ENCODE assay signal across 11 mouse cellular contexts in the genomic region with DNA sequence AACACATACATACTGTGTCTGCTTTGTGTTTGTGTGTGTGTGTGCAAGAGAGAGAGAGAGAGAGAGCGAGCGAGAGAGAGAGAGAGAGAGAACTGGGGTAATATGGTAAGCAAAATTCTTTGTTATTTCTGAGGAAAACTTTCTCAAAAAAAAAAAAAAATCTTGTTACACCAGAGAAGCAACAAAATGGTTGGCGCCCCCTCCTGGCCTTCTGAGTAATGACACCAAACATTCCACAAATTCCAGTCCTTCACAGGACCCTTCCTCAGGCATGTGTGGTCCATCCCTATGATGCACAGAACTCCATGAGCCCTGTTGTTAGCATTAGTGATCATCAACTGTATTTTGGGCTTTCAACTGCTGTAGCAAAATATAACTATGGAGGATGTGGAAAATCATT.
DNase-seq lines count a peak whose midpoint lies in the region; ATAC-seq and TF ChIP-seq lines count a peak whose summit lies in the region.
"Had no signal": no experiment of that assay in that cellular context is flagged by ENCODE, and none has a peak within 500 bp of the region (broad histone marks: within the 10 kb centered on the region; RNA-seq: fewer than 3 reads in every experiment).

No protein-coding gene starts in this region.

- TF ChIP-seq POLR2A in CH12.LX (IDR thresholded peaks at IDR 0.05; ENCODE audit: low read depth, low read length) = no peak

- H3K4me3 ChIP-seq in forebrain, embryonic 11.5 days (ENCODE audit: low read depth, low read length) = no peak overlapping the region
- no peak overlapping the region for H3K4me3 ChIP-seq in forebrain, embryonic 16.5 days (replicated peaks; ENCODE audit: low read length)
- H3K4me3 ChIP-seq in left cerebral cortex, adult 2 months = no peak overlapping the region
- no peak overlapping the region for H3K4me3 ChIP-seq in CH12.LX (replicated peaks in 1 of 3; ENCODE audit: low read depth in 2 of 3, low read length in 2 of 3, poor library complexity in 1 of 3)
- no peak overlapping the region for H3K4me3 ChIP-seq in midbrain, embryonic 15.5 days
- H3K4me3 ChIP-seq: limb, embryonic 10.5 days had no signal

- WGBS in forebrain, embryonic 11.5 days = 54% methylated on average over 3 of the region's 3 CpGs
- 61% methylated on average over 3 of the region's 3 CpGs for WGBS in forebrain, embryonic 16.5 days
- WGBS in midbrain, embryonic 15.5 days = 60% methylated on average over 3 of the region's 3 CpGs

- H3K27ac ChIP-seq in forebrain, embryonic 11.5 days (ENCODE audit: low read depth, low read length) = no peak overlapping the region
- no peak overlapping the region for H3K27ac ChIP-seq in forebrain, embryonic 16.5 days (ENCODE audit: low read length)
- no peak overlapping the region for H3K27ac ChIP-seq in left cerebral cortex, adult 2 months
- H3K27ac ChIP-seq in CH12.LX (ENCODE audit: insufficient read depth, low read depth) = no peak overlapping the region
- no peak overlapping the region for H3K27ac ChIP-seq in midbrain, embryonic 15.5 days
- H3K27ac ChIP-seq: limb, embryonic 10.5 days had no signal

- intact Hi-C loops in left cerebral cortex, adult 2 months (cut with DNase I) = loop anchor here (10.0 kb wide), 1 partner anchor 47 kb away; no protein-coding TSS in a partner anchor

- no peak overlapping the region for H3K4me2 ChIP-seq in forebrain, embryonic 11.5 days (ENCODE audit: low read depth, low read length, severe bottlenecking)
- no peak overlapping the region for H3K4me2 ChIP-seq in forebrain, embryonic 16.5 days (ENCODE audit: low read length)
- H3K4me2 ChIP-seq in CH12.LX (ENCODE audit: insufficient read depth, low read depth, poor library complexity, severe bottlenecking) = no peak overlapping the region
- H3K4me2 ChIP-seq in midbrain, embryonic 15.5 days = no peak overlapping the region
- H3K4me2 ChIP-seq: midbrain, embryonic 11.5 days had no signal

- in situ Hi-C loops in CH12.LX (cut with MboI; ENCODE audit: low pct_ligation_motif_present, low pct_unique_long_range_greater_than_20kb, low sequenced_read_pairs) = no loop called here

- no peaks in the 10 kb centered on the region for H3K79me2 ChIP-seq in CH12.LX (replicated peaks; ENCODE audit: control insufficient read depth, extremely low read depth, insufficient read depth, poor library complexity, severe bottlenecking)

- no peak; the same call in 1 of the 2 replicates for TF ChIP-seq RAD21 in CH12.LX (IDR thresholded peaks at IDR 0.05; ENCODE audit: low read depth, low read length)

- H3K9me3 ChIP-seq in forebrain, embryonic 11.5 days (ENCODE audit: control insufficient read depth, low read length) = no peaks in the 10 kb centered on the region
- no peaks in the 10 kb centered on the region for H3K9me3 ChIP-seq in forebrain, embryonic 16.5 days (ENCODE audit: control insufficient read depth, low read length)
- H3K9me3 ChIP-seq in CH12.LX (replicated peaks; ENCODE audit: low read length) = no peaks in the 10 kb centered on the region
- H3K9me3 ChIP-seq in midbrain, embryonic 15.5 days = no peaks in the 10 kb centered on the region
- H3K9me3 ChIP-seq: limb, embryonic 10.5 days had no signal

- ATAC-seq in forebrain, embryonic 11.5 days (replicated peaks; ENCODE audit: low FRiP score) = no peak
- ATAC-seq in forebrain, embryonic 16.5 days = no peak
- ATAC-seq in midbrain, embryonic 15.5 days (replicated peaks) = no peak
- no peak for ATAC-seq in inflammation-experienced regulatory T-cells, adult 6 months

- no peak for TF ChIP-seq EP300 in CH12.LX (IDR thresholded peaks at IDR 0.05; ENCODE audit: low read length)

- H3K4me1 ChIP-seq in forebrain, embryonic 11.5 days (replicated peaks; ENCODE audit: control insufficient read depth, insufficient read depth, low read length) = no peaks in the 10 kb centered on the region
- no peaks in the 10 kb centered on the region for H3K4me1 ChIP-seq in forebrain, embryonic 16.5 days (replicated peaks; ENCODE audit: control insufficient read depth, insufficient read depth, low read length)
- no peaks in the 10 kb centered on the region for H3K4me1 ChIP-seq in CH12.LX (ENCODE audit: control insufficient read depth in 1 of 2, insufficient read depth in 2 of 2)
- H3K4me1 ChIP-seq in midbrain, embryonic 15.5 days = no peaks in the 10 kb centered on the region

- H3K9ac ChIP-seq in forebrain, embryonic 11.5 days (ENCODE audit: low read length) = no peak overlapping the region
- H3K9ac ChIP-seq in forebrain, embryonic 16.5 days (replicated peaks; ENCODE audit: low read depth, low read length) = no peak overlapping the region
- no peak overlapping the region for H3K9ac ChIP-seq in CH12.LX (ENCODE audit: insufficient read depth, low read depth)
- no peak overlapping the region for H3K9ac ChIP-seq in midbrain, embryonic 15.5 days

- no peaks in the 10 kb centered on the region for H3K27me3 ChIP-seq in forebrain, embryonic 11.5 days (ENCODE audit: control insufficient read depth, insufficient read depth, low read length)
- H3K27me3 ChIP-seq in forebrain, embryonic 16.5 days (replicated peaks; ENCODE audit: control insufficient read depth, insufficient read depth, low read length) = no peaks in the 10 kb centered on the region; the same call in 1 of the 2 replicates
- no peaks in the 10 kb centered on the region for H3K27me3 ChIP-seq in CH12.LX (replicated peaks)
- H3K27me3 ChIP-seq in midbrain, embryonic 15.5 days (replicated peaks) = no peaks in the 10 kb centered on the region

- DNase-seq in forebrain, embryonic 11.5 days (ENCODE audit: low spot score) = peak; percentile 52
- peak in 1 of 2 experiments; percentile 7 for DNase-seq in left cerebral cortex, adult 2 months (ENCODE audit: extremely low spot score in 1 of 2, low spot score in 2 of 2)
- DNase-seq in left cerebral cortex, adult 11 months (ENCODE audit: low spot score) = no peak
- peak; percentile 17 for DNase-seq in CH12.LX (ENCODE audit: extremely low read depth)
- peak; percentile 10 for DNase-seq in brain, adult 2 months (ENCODE audit: low read depth, low spot score)
- DNase-seq: heart, adult 11 months had no signal

- TF ChIP-seq CTCF in left cerebral cortex, adult 2 months (IDR thresholded peaks at IDR 0.05) = peak; percentile 54
- TF ChIP-seq CTCF in CH12.LX (conservative IDR thresholded peaks at IDR 0.05 in 1 of 2, IDR thresholded peaks at IDR 0.05 in 1 of 2; ENCODE audit: low read depth in 2 of 2, low read length in 2 of 2) = peak; percentile 19 to 49; a peak in 2 of 4 replicates

- dilution Hi-C loops in CH12.LX (cut with MboI; ENCODE audit: extremely low pct_ligation_motif_present, extremely low pct_unique_long_range_greater_than_20kb, low sequenced_read_pairs) = no loop called here

- H3K36me3 ChIP-seq in forebrain, embryonic 11.5 days (ENCODE audit: control insufficient read depth, insufficient read depth, low read length) = no peaks in the 10 kb centered on the region
- H3K36me3 ChIP-seq in forebrain, embryonic 16.5 days (ENCODE audit: control insufficient read depth, insufficient read depth) = no peaks in the 10 kb centered on the region
- H3K36me3 ChIP-seq in CH12.LX (replicated peaks in 1 of 2; ENCODE audit: control insufficient read depth in 1 of 2, insufficient read depth in 1 of 2, low read length in 1 of 2) = no peaks in the 10 kb centered on the region
- H3K36me3 ChIP-seq in midbrain, embryonic 15.5 days (replicated peaks) = no peaks in the 10 kb centered on the region

TF ChIP-seq in CH12.LX, 34 proteins besides CTCF, POLR2A, EP300 and RAD21:
- TF ChIP-seq ZNF384 (IDR thresholded peaks at IDR 0.05; ENCODE audit: low read depth, low read length) (peak; percentile 81), ZKSCAN1 (IDR thresholded peaks at IDR 0.05; ENCODE audit: borderline replicate concordance, low read depth, low read length) (no peak)
